Comparison of ENCODE assay signal across 15 mouse cellular contexts in the genomic region with DNA sequence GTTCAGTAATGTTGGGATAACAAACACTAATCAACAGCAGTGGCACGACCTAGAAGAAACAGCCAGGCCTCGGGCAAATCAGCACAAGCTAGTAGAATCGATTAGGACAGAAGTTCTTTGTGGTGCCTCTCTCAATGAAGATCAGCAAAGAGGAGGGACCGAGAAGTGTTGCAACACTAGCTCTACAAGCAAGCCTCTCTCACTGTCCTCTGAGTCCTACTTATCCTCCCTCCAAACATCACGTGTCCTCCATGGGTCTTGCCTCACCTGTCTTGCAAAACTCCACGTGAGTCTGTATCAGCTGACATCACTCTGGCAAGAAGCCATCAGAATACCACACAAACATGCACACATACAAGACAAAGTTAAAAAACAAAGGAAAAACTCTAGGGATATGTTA.
"Had no signal": no experiment of that assay in that cellular context is flagged by ENCODE, and none has a peak within 500 bp of the region (broad histone marks: within the 10 kb centered on the region; RNA-seq: fewer than 3 reads in every experiment).

No protein-coding gene starts in this region.

- H3K36me3 ChIP-seq: midbrain, embryonic 13.5 days; midbrain, embryonic 15.5 days; neural tube, embryonic 12.5 days; stomach, embryonic 15.5 days had no signal

- H3K4me1 ChIP-seq: midbrain, embryonic 13.5 days; midbrain, embryonic 15.5 days; neural tube, embryonic 12.5 days; stomach, embryonic 15.5 days had no signal

- DNase-seq: lung, embryonic 14.5 days; lung, postnatal 10 days; right cerebral cortex, postnatal 14 days; thymus, adult 2 months; thymus, postnatal 25 days; thymus, postnatal 4 days had no signal

- H3K27me3 ChIP-seq: megakaryocyte, embryonic 14.5 days; midbrain, embryonic 13.5 days; midbrain, embryonic 15.5 days; neural tube, embryonic 12.5 days; stomach, embryonic 15.5 days had no signal

- H3K4me3 ChIP-seq: megakaryocyte, embryonic 14.5 days; midbrain, embryonic 13.5 days; midbrain, embryonic 15.5 days; neural tube, embryonic 12.5 days; stomach, embryonic 15.5 days had no signal

- H3K4me2 ChIP-seq: lung, embryonic 14.5 days; midbrain, embryonic 11.5 days; midbrain, embryonic 13.5 days; midbrain, embryonic 15.5 days; neural tube, embryonic 12.5 days; stomach, embryonic 15.5 days had no signal

- ATAC-seq: midbrain, embryonic 13.5 days; midbrain, embryonic 15.5 days had no signal

- H3K27ac ChIP-seq: liver, embryonic 14.5 days; macrophage; midbrain, embryonic 13.5 days; midbrain, embryonic 15.5 days; neural tube, embryonic 12.5 days; stomach, embryonic 15.5 days; stomach, postnatal 0 days had no signal

- H3K9me3 ChIP-seq: midbrain, embryonic 13.5 days; midbrain, embryonic 15.5 days; neural tube, embryonic 12.5 days; stomach, embryonic 15.5 days had no signal

- H3K9ac ChIP-seq: liver, embryonic 14.5 days; lung, embryonic 14.5 days; midbrain, embryonic 13.5 days; midbrain, embryonic 15.5 days; neural tube, embryonic 12.5 days; stomach, embryonic 15.5 days had no signal
